ENCODE assay signal across 11 mouse cellular contexts in genomic region chr3:136909534-136909933, GRCm38 (mm10).
"Had no signal": no experiment of that assay in that cellular context is flagged by ENCODE, and none has a peak within 500 bp of the region (broad histone marks: within the 10 kb centered on the region; RNA-seq: fewer than 3 reads in every experiment).

No protein-coding gene starts in this region.

- H3K4me2 ChIP-seq: limb, embryonic 15.5 days; liver, embryonic 12.5 days; lung, embryonic 15.5 days; neural tube, embryonic 13.5 days had no signal

- H3K9ac ChIP-seq: limb, embryonic 15.5 days; liver, embryonic 12.5 days; lung, embryonic 15.5 days; neural tube, embryonic 13.5 days had no signal

- H3K4me1 ChIP-seq: liver, embryonic 12.5 days; lung, embryonic 15.5 days; neural tube, embryonic 13.5 days had no signal

- DNase-seq: kidney, adult 18-20 months; kidney, postnatal 10 days; layer of hippocampus, adult 9-11 months; layer of hippocampus, postnatal 36 days; right cerebral cortex, adult 18-20 months; right cerebral cortex, postnatal 25 days; thymus, postnatal 36 days had no signal

- H3K36me3 ChIP-seq: liver, embryonic 12.5 days had no signal

- H3K9me3 ChIP-seq: limb, embryonic 15.5 days; liver, embryonic 12.5 days; lung, embryonic 15.5 days; neural tube, embryonic 13.5 days had no signal

- H3K4me3 ChIP-seq: limb, embryonic 15.5 days; liver, embryonic 12.5 days; lung, embryonic 15.5 days; neural tube, embryonic 13.5 days had no signal

- H3K27me3 ChIP-seq: limb, embryonic 15.5 days; liver, embryonic 12.5 days; lung, embryonic 15.5 days; neural tube, embryonic 13.5 days had no signal

- H3K27ac ChIP-seq: limb, embryonic 15.5 days; liver, embryonic 12.5 days; lung, embryonic 15.5 days; neural tube, embryonic 13.5 days had no signal

- ATAC-seq: liver, embryonic 12.5 days had no signal
